Mouse (Mus musculus) midbrain, embryonic 14.5 days (tissue): ENCODE data around the gene Slc25a43. TPM values are rescaled to one million over a fixed set of nuclear protein-coding genes. Genes with fewer than 3 reads are reported as not detected.

Source experiments
- ATAC-seq: fragments of 200-750 bp; cut with Nextera tagmentation; 2 replicates; pipeline ENCODE4 v1.8.0; 2017; ENCODE audit warnings: moderate number of reproducible peaks, moderate library complexity; ENCODE audit not compliant: low FRiP score, low TSS enrichment
- DNase-seq: peaks from one replicate; pipeline ENCODE4 v3.0.0-alpha.2; 2015
- H3K27ac ChIP-seq: fragments of 300-500 bp; sonication (generic); replicated peaks from 2 replicates; pipeline ENCODE4 v1.5.1; 2014; ENCODE audit warnings: mild to moderate bottlenecking, low read depth, low read length, moderate library complexity
- H3K27me3 ChIP-seq: fragments of 300-500 bp; sonication (generic); 2 replicates; pipeline ENCODE4 v1.6.1; 2014; ENCODE audit warnings: low read length, control low read depth, mixed read lengths; ENCODE audit not compliant: control insufficient read depth, insufficient read depth
- H3K36me3 ChIP-seq: fragments of 300-500 bp; sonication (generic); 2 replicates; pipeline ENCODE4 v1.6.1; 2014; ENCODE audit warnings: low read length, control low read depth; ENCODE audit not compliant: control insufficient read depth, insufficient read depth
- H3K4me1 ChIP-seq: fragments of 300-500 bp; sonication (generic); 2 replicates; pipeline ENCODE4 v1.6.1; 2014; ENCODE audit warnings: mild to moderate bottlenecking, antibody characterized with exemption, low read length, control low read depth; ENCODE audit not compliant: control insufficient read depth, insufficient read depth
- H3K4me2 ChIP-seq: fragments of 300-500 bp; sonication (generic); 2 replicates; pipeline ENCODE4 v1.6.1; 2014; ENCODE audit warnings: mild to moderate bottlenecking, low read length, moderate library complexity
- H3K4me3 ChIP-seq: fragments of 300-500 bp; sonication (generic); replicated peaks from 2 replicates; pipeline ENCODE4 v1.5.1; 2014; ENCODE audit warnings: low read depth, low read length
- H3K9ac ChIP-seq: fragments of 300-500 bp; sonication (generic); replicated peaks from 2 replicates; pipeline ENCODE4 v1.6.1; 2014; ENCODE audit warnings: mild to moderate bottlenecking, low read length, moderate library complexity
- H3K9me3 ChIP-seq: fragments of 300-500 bp; sonication (generic); 2 replicates; pipeline ENCODE4 v1.6.1; 2016; ENCODE audit warnings: low read length, control low read depth, mixed read lengths; ENCODE audit not compliant: control insufficient read depth
- WGBS: fragments of 180-500 bp; shearing (Covaris S2); extraction: QIAGEN DNeasy Blood & Tissue Kit; methylation state at CpG from one replicate; pipeline ENCODE4 v1.1.7; 2014; 5-methylcytosine and 5-hydroxymethylcytosine counted together
- polyA plus RNA-seq: library from polyadenylated mRNA; unstranded; fragments of >200 nt; fragmentation: Nextera tagmentation; extraction: Ambion mirVana; gene quantifications from 2 replicates; pipeline ENCODE4 v1.2.1, GENCODE M21; 2014

Gene Slc25a43
- polyA plus RNA-seq, 1 experiment from 2014 or later = 0.71 TPM

- ATAC-seq = no peak
- no peak overlapping the region for H3K9ac ChIP-seq
- no peak overlapping the region for H3K27ac ChIP-seq
- no peaks in the 10 kb centered on the region for H3K27me3 ChIP-seq
- no peaks in the 10 kb centered on the region for H3K36me3 ChIP-seq
- WGBS = 86% methylated on average over 10 of the region's 10 CpGs
- H3K4me1 ChIP-seq = no peaks in the 10 kb centered on the region
- no peak overlapping the region for H3K4me2 ChIP-seq
- H3K4me3 ChIP-seq = no peak overlapping the region
- no peaks in the 10 kb centered on the region for H3K9me3 ChIP-seq
- DNase-seq = no peak
These were observed 80.7 kb downstream of the Slc25a43 start for GRCm38 (mm10) chrX:36823932-36824711.

- Histone ChIP-seq H3K27me3 (no peaks in the 10 kb centered on the region), H3K4me3 (no peak overlapping the region), H3K9me3 (no peaks in the 10 kb centered on the region), H3K4me2 (no peak overlapping the region), H3K36me3 (no peaks in the 10 kb centered on the region), H3K4me1 (no peaks in the 10 kb centered on the region), H3K27ac (no peak overlapping the region), H3K9ac (no peak overlapping the region)
- ATAC-seq (no peak), DNase-seq (no peak)
- 52% methylated on average over 2 of the region's 2 CpGs for WGBS
These were observed 81.6 kb downstream of the Slc25a43 start for GRCm38 (mm10) chrX:36825032-36825431.

Other genes starting within 250 kb of the Slc25a43 start
- 708 and 733 TPM in 2 replicates for gene Pgrmc1, start 145.5 kb upstream of the Slc25a43 start, polyA plus RNA-seq
- 6.2 and 7.2 TPM in 2 replicates for gene Akap17b, start 98.3 kb upstream of the Slc25a43 start, polyA plus RNA-seq
- gene Slc25a5, start 52.0 kb downstream of the Slc25a43 start, polyA plus RNA-seq = 552 and 571 TPM in 2 replicates
- 130 and 132 TPM in 2 replicates for gene Ube2a, start 130.2 kb downstream of the Slc25a43 start, polyA plus RNA-seq
- 15.7 and 23.0 TPM in 2 replicates for gene C330007P06Rik, start 130.5 kb downstream of the Slc25a43 start, polyA plus RNA-seq
- gene Nkrf, start 159.2 kb downstream of the Slc25a43 start, polyA plus RNA-seq = 17.5 and 20.0 TPM in 2 replicates
- 62.2 and 76.7 TPM in 2 replicates for gene Sept6, start 248.1 kb downstream of the Slc25a43 start, polyA plus RNA-seq